Mouse (Mus musculus): ENCODE measurements at regions not wholly inside any gene's neighbourhood (a gene's known extent, or its start where the extent isn't known, plus 50 kb on each side); places are given as distances from the start of the nearest gene placed in this dataset.

- DNase-seq (ENCODE audit: low spot score): no peak
Measured at GRCm38 (mm10) chr10:54448352-54449043, 372.1 kb upstream of the Man1a start.

- DNase-seq (ENCODE audit: low spot score): peak; percentile 13
Measured at GRCm38 (mm10) chr10:54403223-54403926, 327.0 kb upstream of the Man1a start.

- no peak for DNase-seq (ENCODE audit: low spot score)
Measured at GRCm38 (mm10) chr10:54383751-54384150, 307.3 kb upstream of the Man1a start.

- DNase-seq (ENCODE audit: low spot score): no peak
Measured at GRCm38 (mm10) chr10:54381530-54381929, 305.1 kb upstream of the Man1a start.

- DNase-seq (ENCODE audit: low spot score): no peak
Measured at GRCm38 (mm10) chr10:54369158-54369557, 292.7 kb upstream of the Man1a start.

GRCm38 (mm10) chr10:54365315-54365714 lies 288.9 kb upstream of the Man1a start:
- DNase-seq (ENCODE audit: low spot score): no peak

- DNase-seq (ENCODE audit: low spot score): no peak
Measured at GRCm38 (mm10) chr10:54337234-54337633, 260.8 kb upstream of the Man1a start.
